Mouse (Mus musculus) cortical plate, adult 2 months (tissue): ENCODE results near the gene Katnb1. TPM values are rescaled to one million over a fixed set of nuclear protein-coding genes. Genes with fewer than 3 reads are reported as not detected.

ENCODE experiments used
- H3K27ac ChIP-seq: fragments of 200-500 bp; 2 replicates; pipeline ENCODE4 v1.5.1; 2012; ENCODE audit warnings: low read length, control low read depth, inconsistent platforms; ENCODE audit not compliant: insufficient read depth
- H3K4me1 ChIP-seq: fragments of 200-500 bp; 2 replicates; pipeline ENCODE4 v1.6.1; 2011; ENCODE audit warnings: low read length; ENCODE audit not compliant: control insufficient read depth, insufficient read depth
- H3K4me3 ChIP-seq: fragments of 200-500 bp; 2 replicates; pipeline ENCODE4 v1.5.1; 2011; ENCODE audit warnings: mild to moderate bottlenecking, low read length, control low read depth; ENCODE audit not compliant: insufficient read depth
- CTCF ChIP-seq: fragments of 200-500 bp; IDR thresholded peaks from 2 replicates; pipeline ENCODE4 v1.5.1; 2011; ENCODE audit warnings: mild to moderate bottlenecking, control low read depth, low read length; ENCODE audit not compliant: insufficient read depth; ENCODE audit errors: extremely low read depth
- POLR2A ChIP-seq: fragments of 200-500 bp; IDR thresholded peaks from 2 replicates; pipeline ENCODE4 v1.6.1; 2011; ENCODE audit warnings: mild to moderate bottlenecking, low read length, control low read depth; ENCODE audit not compliant: insufficient read depth; ENCODE audit errors: extremely low read depth
- polyA plus RNA-seq: library from polyadenylated mRNA; depleted of rRNA; stranded (reverse); fragments of >200 nt; gene quantifications from 2 replicates; pipeline ENCODE4 v1.2.3, GENCODE M21; 2012; rRNA removed

Gene Katnb1
- polyA plus RNA-seq, 1 experiment = 49.1 TPM

GRCm38 (mm10) chr8:95143805-95144630 lies 63.0 kb downstream of the Katnb1 start:
- Histone ChIP-seq H3K27ac (0 out of 2 replicates have a peak overlapping the region, but pooled peaks have one; percentile 20), H3K4me3 (no peak overlapping the region), H3K4me1 (peaks cover 4% of the 10 kb centered on the region)
- no peak for TF ChIP-seq CTCF
- no peak for TF ChIP-seq POLR2A

GRCm38 (mm10) chr8:95144631-95145015 lies 63.6 kb downstream of the Katnb1 start:
- no peak overlapping the region for H3K4me3 ChIP-seq
- H3K27ac ChIP-seq = no peak overlapping the region
- TF ChIP-seq POLR2A = no peak
- peaks cover 4% of the 10 kb centered on the region for H3K4me1 ChIP-seq

GRCm38 (mm10) chr8:95146044-95146745 lies 65.2 kb downstream of the Katnb1 start:
- Histone ChIP-seq H3K27ac (no peak overlapping the region), H3K4me3 (no peak overlapping the region), H3K4me1 (peaks cover 4% of the 10 kb centered on the region)
- TF ChIP-seq POLR2A = no peak
- TF ChIP-seq CTCF = no peak

- Histone ChIP-seq H3K4me3 (no peak overlapping the region), H3K4me1 (peaks cover 2% of the 10 kb centered on the region; the same call in 1 of the 2 replicates), H3K27ac (no peak overlapping the region)
- TF ChIP-seq POLR2A = no peak
- no peak for TF ChIP-seq CTCF
Measured at GRCm38 (mm10) chr8:95146846-95147245, 65.9 kb downstream of the Katnb1 start.

- no peaks in the 10 kb centered on the region for H3K4me1 ChIP-seq
- H3K27ac ChIP-seq = no peak overlapping the region
- no peak overlapping the region for H3K4me3 ChIP-seq
- TF ChIP-seq POLR2A = no peak
- TF ChIP-seq CTCF = no peak
Measured at GRCm38 (mm10) chr8:95149426-95149825, 68.4 kb downstream of the Katnb1 start.

- Histone ChIP-seq H3K4me3 (no peak overlapping the region), H3K27ac (no peak overlapping the region), H3K4me1 (no peaks in the 10 kb centered on the region)
- TF ChIP-seq POLR2A = no peak
- TF ChIP-seq CTCF = no peak
Measured at GRCm38 (mm10) chr8:95150608-95151007, 69.6 kb downstream of the Katnb1 start.

Other genes starting within 250 kb of the Katnb1 start
- 103 and 110 TPM in 2 replicates for gene Coq9, start 242.9 kb upstream of the Katnb1 start, polyA plus RNA-seq
- gene Ciapin1, start 242.8 kb upstream of the Katnb1 start, polyA plus RNA-seq = 38.2 and 39.1 TPM in 2 replicates
- 108 and 117 TPM in 2 replicates for gene Polr2c, start 223.7 kb upstream of the Katnb1 start, polyA plus RNA-seq
- gene Dok4, start 204.9 kb upstream of the Katnb1 start, polyA plus RNA-seq = 15.1 and 15.9 TPM in 2 replicates
- 2.1 and 3.0 TPM in 2 replicates for gene Ccdc102a, start 163.1 kb upstream of the Katnb1 start, polyA plus RNA-seq
- 0.06 and 0.10 TPM in 2 replicates for gene Adgrg5, start 157.5 kb upstream of the Katnb1 start, polyA plus RNA-seq
- 63.4 and 63.8 TPM in 2 replicates for gene Adgrg1, start 106.4 kb upstream of the Katnb1 start, polyA plus RNA-seq
- 0.30 and 0.40 TPM in 2 replicates for gene Adgrg3, start 63.5 kb upstream of the Katnb1 start, polyA plus RNA-seq
- gene Drc7, start 26.1 kb upstream of the Katnb1 start, polyA plus RNA-seq = 0.93 and 2.2 TPM in 2 replicates
- 55.2 TPM in 2 replicates for gene Kifc3, start 121.6 kb downstream of the Katnb1 start, polyA plus RNA-seq
- gene Cngb1, start 225.4 kb downstream of the Katnb1 start, polyA plus RNA-seq = 0.06 and 0.23 TPM in 2 replicates
- gene Tepp, start 229.4 kb downstream of the Katnb1 start, polyA plus RNA-seq = 0.17 and 0.40 TPM in 2 replicates